Mouse (Mus musculus): ENCODE measurements around the gene Ints5.
"Not testable (repeated sequence)": the region's sequence is repeated elsewhere in the genome, so short reads cannot be mapped to it uniquely, and the experiment has no call there.

The Ints5 gene

GRCm38 (mm10) chr19:8892829-8893766 is at the start of gene Ints5:
Gene Ints5 (plus strand): TSS chr19:8893005.
- DNase-seq: peak; percentile 98

GRCm38 (mm10) chr19:8844371-8845129 is 48.3 kb upstream of the Ints5 start:
- DNase-seq: peak; percentile 90

- DNase-seq: no peak
These were observed 44.4 kb upstream of the Ints5 start for GRCm38 (mm10) chr19:8848356-8848755.

GRCm38 (mm10) chr19:8850402-8850901 is 42.4 kb upstream of the Ints5 start, which contains the start of gene Lrrn4cl:
Gene Lrrn4cl (plus strand): TSS chr19:8850768.
- DNase-seq: peak; percentile 98

- no peak for DNase-seq
These were observed 41.2 kb upstream of the Ints5 start for GRCm38 (mm10) chr19:8851639-8852038.

- peak; percentile 96 for DNase-seq
These were observed 40.4 kb upstream of the Ints5 start for GRCm38 (mm10) chr19:8852236-8852928.

GRCm38 (mm10) chr19:8853117-8853516 is 39.7 kb upstream of the Ints5 start:
- DNase-seq: no peak

GRCm38 (mm10) chr19:8857689-8858088 is 35.1 kb upstream of the Ints5 start:
- no peak for DNase-seq

GRCm38 (mm10) chr19:8859018-8859417 is 33.8 kb upstream of the Ints5 start:
- no peak for DNase-seq

GRCm38 (mm10) chr19:8864265-8864664 is 28.5 kb upstream of the Ints5 start:
- no peak for DNase-seq

- DNase-seq: not testable (repeated sequence)
These were observed 22.4 kb upstream of the Ints5 start for GRCm38 (mm10) chr19:8870381-8870780.

- no peak for DNase-seq
These were observed 22.0 kb upstream of the Ints5 start for GRCm38 (mm10) chr19:8870838-8871237.

- DNase-seq: peak; percentile 100
These were observed 21.3 kb upstream of the Ints5 start, which contains the start of gene Ubxn1 for GRCm38 (mm10) chr19:8871267-8872186. Gene Ubxn1 (plus strand): TSS chr19:8871496.

- DNase-seq: no peak
These were observed 20.5 kb upstream of the Ints5 start for GRCm38 (mm10) chr19:8872266-8872840.

- peak; percentile 88 for DNase-seq
These were observed 17.8 kb upstream of the Ints5 start for GRCm38 (mm10) chr19:8875031-8875430.

- peak; percentile 99 for DNase-seq
These were observed 12.3 kb upstream of the Ints5 start, which contains the start of gene Uqcc3 for GRCm38 (mm10) chr19:8880311-8881033. Gene Uqcc3 (minus strand): TSS chr19:8880923.

GRCm38 (mm10) chr19:8881034-8881392 is 11.8 kb upstream of the Ints5 start:
- no peak for DNase-seq

GRCm38 (mm10) chr19:8883616-8884015 is 9.2 kb upstream of the Ints5 start, which contains the start of the genes Lbhd1 and Gm49403:
Gene Lbhd1 (plus strand): TSS chr19:8883732.
Gene Gm49403 (plus strand): TSS chr19:8883930.
- no peak for DNase-seq

GRCm38 (mm10) chr19:8886916-8887584 is 5.8 kb upstream of the Ints5 start:
- no peak for DNase-seq

All from heart, adult 11 months (tissue).